Mouse (Mus musculus): ENCODE results near the gene Gm33543.

Gene Gm33543

GRCm38 (mm10) chr10:95836530-95837264, 6.0 kb downstream of the Gm33543 start:
- DNase-seq (ENCODE audit: low spot score in 2 of 2): no peak

GRCm38 (mm10) chr10:95830891-95831290, 11.8 kb downstream of the Gm33543 start:
- DNase-seq (ENCODE audit: low spot score in 2 of 2): no peak

GRCm38 (mm10) chr10:95829471-95829870, 13.3 kb downstream of the Gm33543 start:
- DNase-seq (ENCODE audit: low spot score in 2 of 2): no peak

GRCm38 (mm10) chr10:95828374-95828773, 14.4 kb downstream of the Gm33543 start:
- no peak for DNase-seq (ENCODE audit: low spot score in 2 of 2)

GRCm38 (mm10) chr10:95825651-95826050, 17.1 kb downstream of the Gm33543 start:
- no peak for DNase-seq (ENCODE audit: low spot score in 2 of 2)

- DNase-seq (ENCODE audit: low spot score in 2 of 2): no peak
Measured at GRCm38 (mm10) chr10:95818506-95818905, 24.2 kb downstream of the Gm33543 start.

- DNase-seq (ENCODE audit: low spot score in 2 of 2): no peak
Measured at GRCm38 (mm10) chr10:95817419-95818161, 25.1 kb downstream of the Gm33543 start.

- DNase-seq (ENCODE audit: low spot score in 2 of 2): no peak
Measured at GRCm38 (mm10) chr10:95814351-95814750, 28.4 kb downstream of the Gm33543 start.

GRCm38 (mm10) chr10:95811869-95812268, 30.9 kb downstream of the Gm33543 start:
- no peak for DNase-seq (ENCODE audit: low spot score in 2 of 2)

GRCm38 (mm10) chr10:95801443-95801811, 41.3 kb downstream of the Gm33543 start:
- DNase-seq (ENCODE audit: low spot score in 2 of 2): no peak

- DNase-seq (ENCODE audit: low spot score in 2 of 2): no peak
Measured at GRCm38 (mm10) chr10:95800693-95801442, 41.9 kb downstream of the Gm33543 start.

- no peak for DNase-seq (ENCODE audit: low spot score in 2 of 2)
Measured at GRCm38 (mm10) chr10:95797645-95798395, 44.9 kb downstream of the Gm33543 start.

GRCm38 (mm10) chr10:95795500-95795899, 47.2 kb downstream of the Gm33543 start:
- no peak for DNase-seq (ENCODE audit: low spot score in 2 of 2)

- DNase-seq (ENCODE audit: low spot score in 2 of 2): no peak
Measured at GRCm38 (mm10) chr10:95794706-95795105, 48.0 kb downstream of the Gm33543 start.

GRCm38 (mm10) chr10:95791427-95791804, 51.3 kb downstream of the Gm33543 start:
- DNase-seq (ENCODE audit: low spot score in 2 of 2): no peak

- DNase-seq (ENCODE audit: low spot score in 2 of 2): no peak
Measured at GRCm38 (mm10) chr10:95790771-95791426, 51.8 kb downstream of the Gm33543 start.

- no peak for DNase-seq (ENCODE audit: low spot score in 2 of 2)
Measured at GRCm38 (mm10) chr10:95787176-95787575, 55.6 kb downstream of the Gm33543 start.

GRCm38 (mm10) chr10:95784837-95785236, 57.9 kb downstream of the Gm33543 start:
- DNase-seq (ENCODE audit: low spot score in 2 of 2): no peak

GRCm38 (mm10) chr10:95780881-95781600, 61.7 kb downstream of the Gm33543 start:
- no peak for DNase-seq (ENCODE audit: low spot score in 2 of 2)

- DNase-seq (ENCODE audit: low spot score in 2 of 2): no peak
Measured at GRCm38 (mm10) chr10:95779801-95780385, 62.8 kb downstream of the Gm33543 start.

Measured in thymus, postnatal 10 days (tissue).